Mouse (Mus musculus) small intestine, adult 2 months (tissue): Measurements from ENCODE around the gene Abcg8. TPM values are rescaled to one million over a fixed set of nuclear protein-coding genes. Genes with fewer than 3 reads are reported as not detected.

Experiments
- H3K27ac ChIP-seq: fragments of 200-500 bp; 2 replicates; pipeline ENCODE4 v1.5.1; 2012; ENCODE audit warnings: low read depth, low read length, control low read depth, inconsistent platforms; ENCODE audit not compliant: insufficient read depth
- H3K27me3 ChIP-seq: fragments of 200-500 bp; 2 replicates; pipeline ENCODE4 v1.6.1; 2012; ENCODE audit warnings: mild to moderate bottlenecking, moderate library complexity, low read length, inconsistent platforms; ENCODE audit not compliant: control insufficient read depth, insufficient read depth
- H3K36me3 ChIP-seq: fragments of 200-500 bp; 2 replicates; pipeline ENCODE4 v1.6.1; 2012; ENCODE audit warnings: mild to moderate bottlenecking, low read length, control low read depth, inconsistent platforms; ENCODE audit not compliant: control insufficient read depth, insufficient read depth
- H3K4me1 ChIP-seq: fragments of 200-500 bp; 2 replicates; pipeline ENCODE4 v1.6.1; 2012; ENCODE audit warnings: low read length, inconsistent platforms, mixed read lengths; ENCODE audit not compliant: control insufficient read depth, insufficient read depth, insufficient read length
- H3K4me3 ChIP-seq: fragments of 200-500 bp; 2 replicates; pipeline ENCODE4 v1.5.1; 2012; ENCODE audit warnings: low read depth, mild to moderate bottlenecking, control low read depth, inconsistent platforms, low read length, moderate library complexity
- CTCF ChIP-seq: fragments of 200-500 bp; IDR thresholded peaks from 2 replicates; pipeline ENCODE4 v1.5.1; 2012; ENCODE audit warnings: low read depth, mild to moderate bottlenecking, control low read depth, inconsistent platforms, low read length, moderate library complexity, mixed read lengths; ENCODE audit not compliant: insufficient replicate concordance, insufficient read length; ENCODE audit errors: extremely low read depth
- POLR2A ChIP-seq: fragments of 200-500 bp; IDR thresholded peaks from 2 replicates; pipeline ENCODE4 v1.6.1; 2012; ENCODE audit warnings: low read depth, mild to moderate bottlenecking, control low read depth, inconsistent platforms, low read length, moderate library complexity
- WGBS: fragments of 180-500 bp; shearing (Covaris S2); methylation state at CpG from one replicate; pipeline ENCODE4 v1.1.7; 2018; 5-methylcytosine and 5-hydroxymethylcytosine counted together
- polyA plus RNA-seq: library from polyadenylated mRNA; depleted of rRNA; stranded (reverse); fragments of >200 nt; gene quantifications from 2 replicates; pipeline ENCODE4 v1.2.3, GENCODE M21; 2012

Abcg8 gene
- polyA plus RNA-seq, 1 experiment = 289 TPM

DNA sequence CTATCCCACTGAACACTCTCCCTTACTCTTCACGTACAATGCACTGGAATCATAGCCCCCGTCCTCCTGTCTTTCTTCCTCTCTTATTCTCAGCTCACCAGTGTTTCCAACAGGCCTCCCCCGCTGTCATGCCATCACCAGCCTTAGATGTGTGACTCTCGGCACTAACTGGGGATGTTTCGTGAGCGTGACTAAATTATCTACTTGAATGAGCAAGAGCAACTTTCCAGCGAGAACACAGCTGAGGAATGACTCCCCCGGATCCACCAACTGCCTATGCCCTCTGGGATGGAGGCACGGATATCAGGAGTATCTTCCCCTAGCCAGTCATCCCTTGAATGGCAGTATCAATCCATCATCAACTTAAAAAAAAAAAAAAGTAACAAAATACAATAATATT is 47.9 kb downstream of the Abcg8 start:
- H3K36me3 ChIP-seq = peaks cover 47% of the 10 kb centered on the region
- WGBS = 93% methylated on average over 9 of the region's 9 CpGs
- no peak overlapping the region for H3K27ac ChIP-seq
- H3K4me1 ChIP-seq = no peaks in the 10 kb centered on the region
- no peaks in the 10 kb centered on the region for H3K27me3 ChIP-seq
- TF ChIP-seq CTCF (no peak), POLR2A (no peak)
- no peak overlapping the region for H3K4me3 ChIP-seq

DNA sequence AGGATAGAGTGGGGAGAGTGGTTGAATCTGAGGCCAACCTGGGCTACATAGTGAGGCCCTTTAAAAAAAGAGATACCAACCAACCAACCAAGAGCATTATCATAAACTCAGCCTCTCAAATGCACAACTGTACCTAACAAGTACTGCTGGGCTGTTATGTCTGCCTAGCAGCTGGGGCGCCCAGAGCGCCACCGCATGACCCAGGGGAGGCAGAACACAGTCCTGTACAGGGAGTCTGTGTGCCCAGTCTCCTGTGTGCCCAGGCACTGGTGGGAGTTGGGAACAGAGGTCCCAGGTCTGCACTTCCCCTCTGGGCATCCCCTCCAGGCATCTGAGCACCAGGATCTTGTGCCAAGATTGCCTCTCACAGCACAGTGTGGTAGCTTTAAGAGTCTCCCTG is 49.1 kb downstream of the Abcg8 start:
- H3K4me1 ChIP-seq = no peaks in the 10 kb centered on the region
- no peak overlapping the region for H3K27ac ChIP-seq
- TF ChIP-seq CTCF (no peak), POLR2A (no peak)
- WGBS = 100% methylated on average over 3 of the region's 3 CpGs
- H3K4me3 ChIP-seq = no peak overlapping the region
- no peaks in the 10 kb centered on the region for H3K27me3 ChIP-seq
- peaks cover 48% of the 10 kb centered on the region for H3K36me3 ChIP-seq

- 67% methylated on average over 1 of the region's 1 CpGs for WGBS
- Histone ChIP-seq H3K4me3 (no peak overlapping the region), H3K4me1 (no peaks in the 10 kb centered on the region), H3K27ac (no peak overlapping the region), H3K36me3 (peaks cover 45% of the 10 kb centered on the region), H3K27me3 (no peaks in the 10 kb centered on the region)
- TF ChIP-seq CTCF (no peak), POLR2A (no peak)
These were observed 52.3 kb downstream of the Abcg8 start for GRCm38 (mm10) chr17:84728201-84728911.

- no peaks in the 10 kb centered on the region for H3K27me3 ChIP-seq
- no peaks in the 10 kb centered on the region for H3K4me1 ChIP-seq
- WGBS = 93% methylated on average over 5 of the region's 5 CpGs
- no peak overlapping the region for H3K27ac ChIP-seq
- TF ChIP-seq CTCF (no peak), POLR2A (no peak)
- H3K4me3 ChIP-seq = no peak overlapping the region
- peaks cover 42% of the 10 kb centered on the region for H3K36me3 ChIP-seq
These were observed 53.0 kb downstream of the Abcg8 start for GRCm38 (mm10) chr17:84729140-84729539.

DNA sequence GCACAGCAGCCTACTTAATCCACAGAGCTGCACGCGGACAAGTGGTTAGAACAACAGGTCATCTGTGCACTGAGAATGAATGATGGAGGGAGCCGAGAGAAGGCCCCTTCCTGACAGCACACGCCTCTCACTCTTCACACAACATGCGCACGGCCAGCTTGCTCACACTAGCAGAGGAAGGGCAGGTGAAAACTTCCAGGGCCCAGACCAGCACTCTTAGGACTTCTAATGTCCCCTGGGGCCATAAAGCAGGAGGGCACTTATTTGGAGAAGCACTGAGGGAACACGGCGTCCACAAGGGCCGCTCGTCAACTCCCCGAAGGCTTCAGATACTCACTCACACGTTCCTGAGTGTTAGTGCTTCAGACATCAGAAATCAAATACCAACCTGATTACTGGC is 55.3 kb downstream of the Abcg8 start:
- Histone ChIP-seq H3K4me1 (no peaks in the 10 kb centered on the region), H3K27ac (no peak overlapping the region)

GRCm38 (mm10) chr17:84732612-84733011 is 56.5 kb downstream of the Abcg8 start:
- TF ChIP-seq POLR2A (no peak), CTCF (no peak)
- no peak overlapping the region for H3K27ac ChIP-seq
- H3K36me3 ChIP-seq = peaks cover 26% of the 10 kb centered on the region
- no peaks in the 10 kb centered on the region for H3K27me3 ChIP-seq
- H3K4me1 ChIP-seq = no peaks in the 10 kb centered on the region
- 81% methylated on average over 8 of the region's 8 CpGs for WGBS
- no peak overlapping the region for H3K4me3 ChIP-seq

More for the DNA sequence above, 55.3 kb downstream of the Abcg8 start:
- no peak overlapping the region for H3K4me3 ChIP-seq
- no peaks in the 10 kb centered on the region for H3K27me3 ChIP-seq
- no peak for TF ChIP-seq CTCF
- no peak for TF ChIP-seq POLR2A
- H3K36me3 ChIP-seq = peaks cover 32% of the 10 kb centered on the region
- 93% methylated on average over 12 of the region's 12 CpGs for WGBS

- Histone ChIP-seq H3K4me3 (no peak overlapping the region), H3K36me3 (peaks cover 16% of the 10 kb centered on the region), H3K27me3 (no peaks in the 10 kb centered on the region), H3K4me1 (peaks cover 5% of the 10 kb centered on the region; the same call in 1 of the 2 replicates), H3K27ac (no peak overlapping the region)
- no peak for TF ChIP-seq POLR2A
- TF ChIP-seq CTCF = no peak
- 80% methylated on average over 9 of the region's 9 CpGs for WGBS
These were observed 60.6 kb downstream of the Abcg8 start for GRCm38 (mm10) chr17:84736719-84737118.
